Mouse (Mus musculus) small intestine, adult 2 months (tissue): ENCODE results near the gene Bcas3.

Experiments
- CTCF ChIP-seq: fragments of 200-500 bp; IDR thresholded peaks from 2 replicates; pipeline ENCODE4 v1.5.1; 2012; ENCODE audit warnings: low read depth, mild to moderate bottlenecking, control low read depth, inconsistent platforms, low read length, moderate library complexity, mixed read lengths; ENCODE audit not compliant: insufficient replicate concordance, insufficient read length; ENCODE audit errors: extremely low read depth
- POLR2A ChIP-seq: fragments of 200-500 bp; IDR thresholded peaks from 2 replicates; pipeline ENCODE4 v1.6.1; 2012; ENCODE audit warnings: low read depth, mild to moderate bottlenecking, control low read depth, inconsistent platforms, low read length, moderate library complexity

DNA sequence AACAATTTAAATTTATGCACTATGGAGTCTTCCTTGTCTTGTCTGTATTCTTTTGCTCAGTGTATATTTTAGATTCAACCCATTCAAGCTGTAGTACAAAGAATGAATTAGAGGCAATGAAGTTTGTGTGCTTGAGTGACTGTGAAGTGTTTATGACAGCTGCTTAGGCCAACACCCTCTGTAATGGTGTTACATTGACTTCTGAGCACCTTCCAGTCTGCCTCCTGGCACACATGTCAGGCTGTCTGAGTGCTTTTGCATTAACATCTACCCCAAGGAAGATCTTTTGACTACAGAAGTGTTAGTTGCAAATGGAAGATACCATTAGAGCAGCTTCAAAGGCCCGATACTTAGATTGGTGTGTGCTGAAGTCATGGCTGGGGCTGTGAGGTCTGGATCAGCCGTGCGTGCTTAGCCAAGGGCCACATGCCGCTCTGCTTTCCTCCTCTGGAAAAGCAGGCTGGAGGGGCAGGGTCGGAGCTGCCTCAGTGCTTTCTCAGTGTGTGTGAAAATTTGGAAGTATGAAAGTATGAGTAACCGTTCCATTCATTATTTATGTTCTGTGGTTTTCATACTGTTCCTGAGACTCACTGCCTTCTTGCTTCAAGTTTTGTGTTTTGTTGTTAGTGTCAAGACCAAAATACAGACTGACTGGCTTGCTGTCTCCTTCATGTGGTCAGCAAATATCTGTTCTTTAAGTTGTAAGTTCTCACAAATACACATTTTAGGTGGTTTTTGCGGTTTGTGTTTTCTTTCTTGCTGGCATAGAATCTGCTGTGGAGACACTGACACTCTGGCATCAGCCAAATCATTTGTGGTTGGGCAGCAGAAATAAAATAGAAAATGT lies 31.2 kb downstream of the Bcas3 start:
- TF ChIP-seq POLR2A: no peak
- no peak for TF ChIP-seq CTCF
